Mouse (Mus musculus) kidney, embryonic 14.5 days (tissue): ENCODE results near the gene Usp48. TPM values are rescaled to one million over a fixed set of nuclear protein-coding genes. Genes with fewer than 3 reads are reported as not detected.

Experiments
- ATAC-seq: fragments of 200-750 bp; cut with Nextera tagmentation; 2 replicates; pipeline ENCODE4 v1.8.0; 2017; ENCODE audit warnings: moderate number of reproducible peaks, mild to moderate bottlenecking, moderate TSS enrichment, moderate library complexity; ENCODE audit not compliant: low FRiP score, low TSS enrichment
- H3K27ac ChIP-seq: fragments of 300-500 bp; sonication (generic); 2 replicates; pipeline ENCODE4 v1.5.1; 2014; ENCODE audit warnings: low read depth, mild to moderate bottlenecking, low read length, moderate library complexity, mixed read lengths
- H3K27me3 ChIP-seq: fragments of 300-500 bp; sonication (generic); 2 replicates; pipeline ENCODE4 v1.6.1; 2014; ENCODE audit warnings: mild to moderate bottlenecking, low read length; ENCODE audit not compliant: control insufficient read depth, insufficient read depth
- H3K36me3 ChIP-seq: fragments of 300-500 bp; sonication (generic); 2 replicates; pipeline ENCODE4 v1.6.1; 2014; ENCODE audit warnings: low read length, mixed read lengths; ENCODE audit not compliant: control insufficient read depth, insufficient read depth
- H3K4me1 ChIP-seq: fragments of 300-500 bp; sonication (generic); 2 replicates; pipeline ENCODE4 v1.6.1; 2014; ENCODE audit warnings: low read length, mixed read lengths; ENCODE audit not compliant: control insufficient read depth, insufficient read depth
- H3K4me2 ChIP-seq: fragments of 300-500 bp; sonication (generic); replicated peaks from 2 replicates; pipeline ENCODE4 v1.6.1; 2014; ENCODE audit warnings: low read depth, mild to moderate bottlenecking, low read length
- H3K4me3 ChIP-seq: fragments of 300-500 bp; sonication (generic); 2 replicates; pipeline ENCODE4 v1.5.1; 2014; ENCODE audit warnings: mild to moderate bottlenecking, low read length
- H3K9ac ChIP-seq: fragments of 300-500 bp; sonication (generic); 2 replicates; pipeline ENCODE4 v1.6.1; 2014; ENCODE audit warnings: low read depth, mild to moderate bottlenecking, low read length, moderate library complexity
- H3K9me3 ChIP-seq: fragments of 300-500 bp; sonication (generic); 2 replicates; pipeline ENCODE4 v1.6.1; 2016; ENCODE audit warnings: low read length; ENCODE audit not compliant: control insufficient read depth
- WGBS: fragments of 180-500 bp; shearing (Covaris S2); extraction: QIAGEN DNeasy Blood & Tissue Kit; methylation state at CpG from one replicate; pipeline ENCODE4 v1.1.7; 2014; 5-methylcytosine and 5-hydroxymethylcytosine counted together
- polyA plus RNA-seq: library from polyadenylated mRNA; unstranded; fragments of >200 nt; fragmentation: Nextera tagmentation; extraction: Ambion mirVana; gene quantifications from 2 replicates; pipeline ENCODE4 v1.2.1, GENCODE M21; 2014

The Usp48 gene
- polyA plus RNA-seq, 1 experiment from 2014 or later, result 91.2 TPM

- ATAC-seq, result no peak
Measured at GRCm38 (mm10) chr4:137661078-137661450, 67.5 kb downstream of the Usp48 start.

GRCm38 (mm10) chr4:137661547-137661946 lies 68.0 kb downstream of the Usp48 start:
- Histone ChIP-seq H3K4me1 (0 out of 2 replicates have a peak, but pooled peaks cover 2% of the 10 kb centered on the region), H3K27ac (peak overlapping the region; percentile 37; the same call in 1 of the 2 replicates), H3K36me3 (peaks cover 15% of the 10 kb centered on the region), H3K4me2 (no peak overlapping the region), H3K4me3 (no peak overlapping the region), H3K27me3 (peaks cover 13% of the 10 kb centered on the region), H3K9me3 (no peaks in the 10 kb centered on the region), H3K9ac (no peak overlapping the region)
- no peak for ATAC-seq
- 75% methylated on average over 6 of the region's 6 CpGs for WGBS

More at GRCm38 (mm10) chr4:137661078-137661450, 67.5 kb downstream of the Usp48 start:
- Histone ChIP-seq H3K4me2 (no peak overlapping the region), H3K36me3 (peaks cover 20% of the 10 kb centered on the region), H3K4me1 (0 out of 2 replicates have a peak, but pooled peaks cover 2% of the 10 kb centered on the region), H3K4me3 (no peak overlapping the region), H3K27me3 (peaks cover 13% of the 10 kb centered on the region), H3K9me3 (no peaks in the 10 kb centered on the region), H3K9ac (no peak overlapping the region), H3K27ac (0 out of 2 replicates have a peak overlapping the region, but pooled peaks have one; percentile 42)
- 72% methylated on average over 2 of the region's 2 CpGs for WGBS

GRCm38 (mm10) chr4:137663491-137663890 lies 69.9 kb downstream of the Usp48 start:
- no peak for ATAC-seq
- Histone ChIP-seq H3K4me3 (no peak overlapping the region), H3K27ac (no peak overlapping the region), H3K4me2 (no peak overlapping the region), H3K36me3 (no peaks in the 10 kb centered on the region), H3K4me1 (0 out of 2 replicates have a peak, but pooled peaks cover 2% of the 10 kb centered on the region), H3K27me3 (peaks cover 13% of the 10 kb centered on the region), H3K9ac (no peak overlapping the region), H3K9me3 (no peaks in the 10 kb centered on the region)
- WGBS, result 76% methylated on average over 4 of the region's 4 CpGs

- Histone ChIP-seq H3K4me3 (peak within 1 kb of the TSS; percentile 57), H3K27me3 (peaks cover 13% of the 10 kb centered on the region)
- under 1% methylated on average over 43 of the region's 44 CpGs for WGBS
Measured at GRCm38 (mm10) chr4:137664433-137664979, 71.0 kb downstream of the Usp48 start, which contains the start of gene Rap1gap. Gene Rap1gap (plus strand): TSS chr4:137664726.

GRCm38 (mm10) chr4:137664980-137665675 lies 71.6 kb downstream of the Usp48 start:
- Histone ChIP-seq H3K9ac (peak overlapping the region; percentile 66), H3K4me3 (peak overlapping the region; percentile 57), H3K27me3 (peaks cover 13% of the 10 kb centered on the region), H3K4me1 (0 out of 2 replicates have a peak, but pooled peaks cover 2% of the 10 kb centered on the region), H3K36me3 (no peaks in the 10 kb centered on the region), H3K27ac (no peak overlapping the region), H3K4me2 (peak overlapping the region; percentile 80), H3K9me3 (no peaks in the 10 kb centered on the region)
- no peak for ATAC-seq
- 9% methylated on average over 12 of the region's 15 CpGs for WGBS

More at GRCm38 (mm10) chr4:137664433-137664979, 71.0 kb downstream of the Usp48 start, which contains the start of gene Rap1gap:
- Histone ChIP-seq H3K27ac (no peak within 1 kb of the TSS), H3K9me3 (no peaks in the 10 kb centered on the region), H3K4me2 (peak within 1 kb of the TSS; percentile 80), H3K9ac (peak within 1 kb of the TSS; percentile 66), H3K4me1 (0 out of 2 replicates have a peak, but pooled peaks cover 2% of the 10 kb centered on the region), H3K36me3 (no peaks in the 10 kb centered on the region)
- ATAC-seq, result no peak; the same call in 1 of the 2 replicates

- H3K27me3 ChIP-seq, result peaks cover 13% of the 10 kb centered on the region
- H3K36me3 ChIP-seq, result no peaks in the 10 kb centered on the region
- no peak overlapping the region for H3K9ac ChIP-seq
- H3K9me3 ChIP-seq, result no peaks in the 10 kb centered on the region
- H3K4me3 ChIP-seq, result no peak overlapping the region
- no peak overlapping the region for H3K4me2 ChIP-seq
- ATAC-seq, result no peak
- WGBS, result 91% methylated on average over 5 of the region's 5 CpGs
- H3K27ac ChIP-seq, result no peak overlapping the region
- no peaks in the 10 kb centered on the region for H3K4me1 ChIP-seq
Measured at GRCm38 (mm10) chr4:137665791-137666190, 72.2 kb downstream of the Usp48 start.

GRCm38 (mm10) chr4:137666283-137666957 lies 72.9 kb downstream of the Usp48 start:
- H3K4me2 ChIP-seq, result no peak overlapping the region
- no peak overlapping the region for H3K9ac ChIP-seq
- WGBS, result 77% methylated on average over 5 of the region's 5 CpGs
- no peaks in the 10 kb centered on the region for H3K9me3 ChIP-seq
- no peak overlapping the region for H3K27ac ChIP-seq
- no peak for ATAC-seq
- no peak overlapping the region for H3K4me3 ChIP-seq
- no peaks in the 10 kb centered on the region for H3K4me1 ChIP-seq
- peaks cover 13% of the 10 kb centered on the region for H3K27me3 ChIP-seq
- H3K36me3 ChIP-seq, result no peaks in the 10 kb centered on the region

GRCm38 (mm10) chr4:137666958-137667345 lies 73.4 kb downstream of the Usp48 start:
- Histone ChIP-seq H3K4me3 (no peak overlapping the region), H3K36me3 (no peaks in the 10 kb centered on the region), H3K9ac (no peak overlapping the region), H3K27me3 (peaks cover 13% of the 10 kb centered on the region), H3K4me2 (no peak overlapping the region), H3K9me3 (no peaks in the 10 kb centered on the region), H3K4me1 (no peaks in the 10 kb centered on the region), H3K27ac (no peak overlapping the region)
- 60% methylated on average over 8 of the region's 8 CpGs for WGBS
- no peak for ATAC-seq
